Comparison of ENCODE assay signal across 24 mouse cellular contexts in the genomic region with DNA sequence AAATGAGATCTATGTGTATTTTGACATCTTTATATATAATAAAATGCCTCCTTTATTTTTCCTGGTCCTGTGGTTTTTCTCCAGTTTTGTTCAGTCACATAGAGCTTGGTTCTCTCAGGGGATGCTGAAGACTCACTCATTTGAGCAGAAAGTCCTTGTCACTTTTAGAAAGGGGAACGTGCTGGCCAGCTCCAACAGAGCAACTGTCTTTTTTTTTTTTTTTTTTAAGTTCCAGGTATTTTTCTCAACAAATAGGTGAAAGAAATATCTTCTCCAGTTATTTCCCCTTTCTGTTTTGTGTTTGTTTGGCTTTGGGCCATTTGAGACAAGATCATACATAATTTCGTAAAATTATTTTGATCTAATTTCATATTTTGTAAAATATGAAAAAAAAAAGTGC.
"Had no signal": no experiment of that assay in that cellular context is flagged by ENCODE, and none has a peak within 500 bp of the region (broad histone marks: within the 10 kb centered on the region; RNA-seq: fewer than 3 reads in every experiment).

No protein-coding gene starts in this region.

- H3K27ac ChIP-seq: embryonic facial prominence, embryonic 10.5 days; embryonic facial prominence, embryonic 12.5 days; embryonic facial prominence, embryonic 13.5 days; embryonic facial prominence, embryonic 15.5 days; forebrain, embryonic 10.5 days; forebrain, embryonic 12.5 days; forebrain, embryonic 13.5 days; forebrain, embryonic 15.5 days; gastrocnemius, adult 2 months; heart, embryonic 10.5 days had no signal

- H3K36me3 ChIP-seq: embryonic facial prominence, embryonic 10.5 days; embryonic facial prominence, embryonic 12.5 days; embryonic facial prominence, embryonic 13.5 days; embryonic facial prominence, embryonic 15.5 days; forebrain, embryonic 10.5 days; forebrain, embryonic 12.5 days; forebrain, embryonic 15.5 days; heart, embryonic 10.5 days had no signal

- H3K27me3 ChIP-seq: embryonic facial prominence, embryonic 12.5 days; embryonic facial prominence, embryonic 13.5 days; embryonic facial prominence, embryonic 15.5 days; forebrain, embryonic 12.5 days; forebrain, embryonic 13.5 days; forebrain, embryonic 15.5 days had no signal

- H3K9ac ChIP-seq: embryonic facial prominence, embryonic 12.5 days; embryonic facial prominence, embryonic 13.5 days; embryonic facial prominence, embryonic 15.5 days; forebrain, embryonic 12.5 days; forebrain, embryonic 13.5 days; forebrain, embryonic 15.5 days; forebrain, postnatal 0 days had no signal

- H3K9me3 ChIP-seq: embryonic facial prominence, embryonic 10.5 days; embryonic facial prominence, embryonic 12.5 days; embryonic facial prominence, embryonic 13.5 days; embryonic facial prominence, embryonic 15.5 days; forebrain, embryonic 10.5 days; forebrain, embryonic 12.5 days; forebrain, embryonic 13.5 days; forebrain, embryonic 15.5 days; heart, embryonic 10.5 days had no signal

- H3K4me3 ChIP-seq: embryonic facial prominence, embryonic 10.5 days; embryonic facial prominence, embryonic 12.5 days; embryonic facial prominence, embryonic 13.5 days; embryonic facial prominence, embryonic 15.5 days; erythroblast, embryonic 14.5 days; forebrain, embryonic 10.5 days; forebrain, embryonic 12.5 days; forebrain, embryonic 13.5 days; forebrain, embryonic 15.5 days; gastrocnemius, adult 2 months; heart, embryonic 10.5 days had no signal

- DNase-seq: cerebellum, adult 9-11 months; cerebellum, postnatal 10 days; cerebellum, postnatal 14 days; cerebellum, postnatal 25 days; cerebellum, postnatal 36 days; embryo, embryonic 11 days; forebrain, postnatal 0 days; gastrocnemius, adult 2 months; gastrocnemius, postnatal 10 days; gastrocnemius, postnatal 14 days; gastrocnemius, postnatal 25 days; gastrocnemius, postnatal 36 days; heart, adult 11 months; heart, adult 18-20 months had no signal

- H3K4me2 ChIP-seq: embryonic facial prominence, embryonic 12.5 days; embryonic facial prominence, embryonic 13.5 days; embryonic facial prominence, embryonic 15.5 days; forebrain, embryonic 12.5 days; forebrain, embryonic 13.5 days; forebrain, embryonic 15.5 days had no signal

- H3K4me1 ChIP-seq: embryonic facial prominence, embryonic 12.5 days; embryonic facial prominence, embryonic 13.5 days; embryonic facial prominence, embryonic 15.5 days had no signal
